Mouse (Mus musculus): ENCODE data around the gene Armc2. TPM values are rescaled to one million over a fixed set of nuclear protein-coding genes. Genes with fewer than 3 reads are reported as not detected.

Gene Armc2
- polyA plus RNA-seq, 1 experiment from 2014 or later, result 3.5 TPM

GRCm38 (mm10) chr10:41883741-41884575, 134.3 kb downstream of the Armc2 start:
- Histone ChIP-seq H3K9me3 (no peaks in the 10 kb centered on the region), H3K36me3 (no peaks in the 10 kb centered on the region), H3K4me1 (replicated peaks) (peaks cover 59% of the 10 kb centered on the region), H3K4me3 (no peak overlapping the region), H3K27ac (no peak overlapping the region), H3K27me3 (ENCODE audit: insufficient read depth, poor library complexity, severe bottlenecking) (no peaks in the 10 kb centered on the region)
- WGBS, result 55% methylated on average over 8 of the region's 8 CpGs
- DNase-seq (ENCODE audit: low spot score), result no peak

DNA sequence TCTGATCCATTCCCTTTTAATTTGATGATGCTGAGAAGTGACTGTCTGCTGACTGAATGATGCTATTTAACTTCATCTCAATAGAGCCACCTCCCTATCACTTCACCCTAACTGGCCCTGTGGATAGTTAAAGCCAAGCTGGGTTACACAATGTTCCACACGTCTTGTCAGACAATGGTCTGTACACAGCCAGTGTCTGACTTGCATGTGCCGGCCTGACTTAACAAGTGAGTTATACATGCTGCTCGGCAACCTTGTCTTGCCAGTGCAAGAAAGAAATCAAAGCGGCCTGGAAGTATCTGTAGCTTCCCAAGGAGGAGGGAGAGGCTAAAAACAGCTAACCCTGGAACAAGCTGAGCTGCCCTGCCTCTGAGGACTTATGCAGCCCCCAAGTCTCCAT, 136.8 kb downstream of the Armc2 start:
- DNase-seq (ENCODE audit: low spot score), result no peak
- H3K9me3 ChIP-seq, result no peaks in the 10 kb centered on the region
- H3K4me1 ChIP-seq (replicated peaks), result peaks cover 41% of the 10 kb centered on the region
- no peaks in the 10 kb centered on the region for H3K36me3 ChIP-seq
- H3K27me3 ChIP-seq (ENCODE audit: insufficient read depth, poor library complexity, severe bottlenecking), result no peaks in the 10 kb centered on the region
- H3K4me3 ChIP-seq, result no peak overlapping the region
- H3K27ac ChIP-seq, result peak overlapping the region; percentile 35; the same call in 1 of the 2 replicates
- 23% methylated on average over 4 of the region's 4 CpGs for WGBS

GRCm38 (mm10) chr10:41880777-41881176, 137.5 kb downstream of the Armc2 start:
- Histone ChIP-seq H3K4me3 (no peak overlapping the region), H3K36me3 (no peaks in the 10 kb centered on the region), H3K27ac (no peak overlapping the region), H3K4me1 (replicated peaks) (peaks cover 41% of the 10 kb centered on the region), H3K9me3 (no peaks in the 10 kb centered on the region), H3K27me3 (ENCODE audit: insufficient read depth, poor library complexity, severe bottlenecking) (no peaks in the 10 kb centered on the region)
- DNase-seq (ENCODE audit: low spot score), result no peak
- 8% methylated on average over 1 of the region's 1 CpGs for WGBS

GRCm38 (mm10) chr10:41880206-41880605, 138.0 kb downstream of the Armc2 start:
- no peaks in the 10 kb centered on the region for H3K36me3 ChIP-seq
- H3K4me1 ChIP-seq (replicated peaks), result peaks cover 41% of the 10 kb centered on the region
- no peak overlapping the region for H3K4me3 ChIP-seq
- no peaks in the 10 kb centered on the region for H3K9me3 ChIP-seq
- H3K27ac ChIP-seq, result no peak overlapping the region
- WGBS, result 46% methylated on average over 4 of the region's 4 CpGs
- DNase-seq (ENCODE audit: low spot score), result no peak
- no peaks in the 10 kb centered on the region for H3K27me3 ChIP-seq (ENCODE audit: insufficient read depth, poor library complexity, severe bottlenecking)

DNA sequence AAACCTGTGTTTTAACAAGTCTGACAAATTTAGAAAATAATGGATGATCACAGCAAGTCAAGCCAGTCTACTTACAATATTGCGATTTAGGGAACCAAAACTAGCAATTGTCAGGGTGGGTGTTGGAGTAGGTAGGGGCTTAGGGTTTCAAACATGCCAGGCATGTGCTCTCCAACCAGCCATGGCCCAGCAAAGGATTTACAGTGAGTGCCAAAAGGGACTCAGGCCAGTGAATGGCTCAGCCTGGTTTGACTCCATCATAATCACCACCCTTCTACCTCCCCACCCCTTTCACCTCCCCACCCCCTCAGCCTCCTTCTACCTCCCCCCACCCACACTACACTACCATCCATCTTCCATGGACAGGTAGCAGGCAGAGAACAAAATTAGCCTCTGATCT, 138.6 kb downstream of the Armc2 start:
- Histone ChIP-seq H3K27ac (no peak overlapping the region), H3K4me3 (no peak overlapping the region), H3K4me1 (replicated peaks) (peaks cover 38% of the 10 kb centered on the region), H3K9me3 (no peaks in the 10 kb centered on the region), H3K27me3 (ENCODE audit: insufficient read depth, poor library complexity, severe bottlenecking) (no peaks in the 10 kb centered on the region), H3K36me3 (no peaks in the 10 kb centered on the region)
- no peak for DNase-seq (ENCODE audit: low spot score)
- 98% methylated on average over 1 of the region's 1 CpGs for WGBS

DNA sequence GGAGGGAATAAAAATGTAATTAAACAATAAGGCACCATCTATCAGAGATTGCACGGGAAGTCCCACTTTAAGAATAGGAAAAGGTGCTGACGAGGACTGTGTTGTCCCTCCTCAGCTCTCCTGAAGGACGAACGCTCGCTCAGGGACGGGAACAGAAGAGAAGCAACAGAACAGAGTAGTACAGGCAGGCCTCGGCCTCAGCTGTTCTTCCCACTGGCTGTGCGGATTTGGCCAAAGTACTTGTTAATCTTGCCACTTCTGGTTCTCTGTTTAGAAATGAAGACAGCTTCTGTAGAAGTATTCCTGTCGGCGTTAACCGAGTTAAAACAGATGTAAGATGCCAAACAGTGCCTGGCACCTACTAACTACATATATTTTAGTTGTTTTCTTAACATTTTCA, 139.9 kb downstream of the Armc2 start:
- WGBS, result 89% methylated on average over 11 of the region's 11 CpGs
- H3K27me3 ChIP-seq (ENCODE audit: insufficient read depth, poor library complexity, severe bottlenecking), result no peaks in the 10 kb centered on the region
- H3K4me3 ChIP-seq, result no peak overlapping the region
- no peak for DNase-seq (ENCODE audit: low spot score)
- H3K9me3 ChIP-seq, result no peaks in the 10 kb centered on the region
- H3K27ac ChIP-seq, result no peak overlapping the region
- peaks cover 28% of the 10 kb centered on the region for H3K4me1 ChIP-seq (replicated peaks)
- H3K36me3 ChIP-seq, result no peaks in the 10 kb centered on the region

DNA sequence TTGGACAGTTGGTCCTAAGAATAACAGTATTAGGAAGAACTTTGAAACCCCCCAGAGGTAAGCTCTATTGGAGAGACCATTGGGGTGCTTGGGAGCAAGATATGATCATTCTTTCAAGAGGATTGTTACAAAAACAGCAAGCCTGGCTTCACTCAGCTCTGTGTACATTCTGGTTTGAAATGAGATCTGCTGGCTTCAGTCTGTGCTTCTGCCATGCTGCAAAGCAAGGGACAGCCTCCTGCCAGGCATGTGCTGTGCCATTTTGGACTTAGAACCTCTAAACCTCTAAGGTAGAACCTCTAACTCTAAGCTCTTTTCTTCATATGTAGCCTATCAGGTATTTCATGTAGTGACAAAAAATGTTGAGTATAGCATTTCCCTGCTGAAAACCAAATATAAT, 142.6 kb downstream of the Armc2 start:
- Histone ChIP-seq H3K4me1 (replicated peaks) (peaks cover 13% of the 10 kb centered on the region), H3K4me3 (no peak overlapping the region), H3K36me3 (no peaks in the 10 kb centered on the region), H3K27ac (no peak overlapping the region), H3K9me3 (no peaks in the 10 kb centered on the region), H3K27me3 (ENCODE audit: insufficient read depth, poor library complexity, severe bottlenecking) (no peaks in the 10 kb centered on the region)
- DNase-seq (ENCODE audit: low spot score), result no peak

DNA sequence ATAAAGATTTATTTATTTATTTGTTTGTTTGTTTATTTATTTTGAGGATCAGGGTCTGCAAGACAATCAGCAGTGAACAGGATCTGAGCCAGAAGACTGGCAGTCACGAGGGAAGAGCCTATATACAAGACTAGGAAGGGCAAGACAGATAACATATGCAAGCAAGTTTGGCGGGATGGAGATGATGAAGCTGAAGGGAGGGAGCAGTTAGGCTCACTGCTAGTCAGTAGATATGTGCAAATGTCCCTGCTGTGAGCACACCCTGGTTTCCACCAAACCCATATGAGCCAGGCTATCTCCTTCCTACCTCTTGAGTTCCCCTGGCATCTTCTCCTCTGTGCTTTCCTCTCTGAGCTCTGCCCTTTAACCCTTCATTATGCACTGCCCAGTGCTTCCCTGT, 146.7 kb downstream of the Armc2 start:
- 69% methylated on average over 2 of the region's 2 CpGs for WGBS
- Histone ChIP-seq H3K4me1 (replicated peaks) (peaks cover 7% of the 10 kb centered on the region), H3K9me3 (no peaks in the 10 kb centered on the region), H3K27ac (no peak overlapping the region), H3K4me3 (no peak overlapping the region), H3K27me3 (ENCODE audit: insufficient read depth, poor library complexity, severe bottlenecking) (no peaks in the 10 kb centered on the region), H3K36me3 (no peaks in the 10 kb centered on the region)
- no peak for DNase-seq (ENCODE audit: low spot score)

GRCm38 (mm10) chr10:41870101-41870500, 148.1 kb downstream of the Armc2 start:
- H3K27ac ChIP-seq, result no peak overlapping the region
- H3K36me3 ChIP-seq, result no peaks in the 10 kb centered on the region
- WGBS, result 68% methylated on average over 2 of the region's 2 CpGs
- no peak overlapping the region for H3K4me3 ChIP-seq
- H3K4me1 ChIP-seq (replicated peaks), result peaks cover 14% of the 10 kb centered on the region
- no peak for DNase-seq (ENCODE audit: low spot score)
- H3K9me3 ChIP-seq, result no peaks in the 10 kb centered on the region
- H3K27me3 ChIP-seq (ENCODE audit: insufficient read depth, poor library complexity, severe bottlenecking), result no peaks in the 10 kb centered on the region

- Histone ChIP-seq H3K4me3 (no peak overlapping the region), H3K27ac (no peak overlapping the region), H3K4me1 (replicated peaks) (peaks cover 14% of the 10 kb centered on the region), H3K36me3 (no peaks in the 10 kb centered on the region), H3K27me3 (ENCODE audit: insufficient read depth, poor library complexity, severe bottlenecking) (no peaks in the 10 kb centered on the region), H3K9me3 (no peaks in the 10 kb centered on the region)
- whole genome bisulfite sequencing, result 84% methylated on average over 5 of the region's 5 CpGs
- DNase-seq (ENCODE audit: low spot score), result no peak
Observed at GRCm38 (mm10) chr10:41867956-41868355, 150.3 kb downstream of the Armc2 start.

GRCm38 (mm10) chr10:41866838-41867154, 151.4 kb downstream of the Armc2 start:
- DNase-seq (ENCODE audit: low spot score), result no peak
- Histone ChIP-seq H3K4me3 (no peak overlapping the region), H3K4me1 (replicated peaks) (peaks cover 12% of the 10 kb centered on the region)

DNA sequence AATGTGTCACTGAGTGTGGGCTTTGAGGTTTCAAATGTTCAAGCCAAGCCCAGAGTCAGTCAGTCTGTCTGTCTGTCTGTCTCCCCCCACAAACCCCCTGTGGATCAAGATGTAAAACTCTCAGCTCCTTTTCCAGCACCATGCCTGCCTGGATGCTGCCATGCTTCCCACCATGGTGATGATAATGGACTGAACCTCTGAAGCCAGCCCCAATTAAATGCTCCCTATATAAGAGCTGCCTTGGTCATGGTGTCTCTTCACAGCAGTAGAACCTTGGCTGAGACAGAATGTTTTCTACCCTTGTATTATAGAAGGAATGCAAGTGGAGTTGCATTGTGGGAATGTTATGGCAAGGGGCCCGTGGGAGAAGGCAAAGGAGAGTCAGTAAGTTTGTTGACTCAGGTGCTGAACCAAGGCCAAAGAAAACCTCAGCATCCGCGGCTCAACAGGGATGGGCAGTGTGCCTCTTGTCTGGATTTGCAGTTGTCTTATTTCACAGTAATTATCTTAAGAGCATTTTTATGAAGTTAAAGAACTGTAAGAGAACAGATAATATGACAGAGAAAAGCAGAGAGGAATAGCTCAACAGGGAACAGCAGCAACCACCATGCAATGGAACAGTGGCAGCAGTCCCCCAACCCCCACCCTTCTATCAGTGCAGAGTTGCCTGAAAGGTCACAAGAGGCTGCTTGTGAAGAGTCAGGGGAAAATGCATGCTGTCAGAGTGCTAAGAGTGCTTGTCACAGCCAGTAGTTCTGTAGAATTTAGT, 152.0 kb downstream of the Armc2 start:
- no peak for DNase-seq (ENCODE audit: low spot score)
- Histone ChIP-seq H3K27ac (no peak overlapping the region; the same call in 1 of the 2 replicates), H3K4me1 (replicated peaks) (peaks cover 12% of the 10 kb centered on the region), H3K36me3 (no peaks in the 10 kb centered on the region), H3K4me3 (no peak overlapping the region), H3K27me3 (ENCODE audit: insufficient read depth, poor library complexity, severe bottlenecking) (no peaks in the 10 kb centered on the region), H3K9me3 (no peaks in the 10 kb centered on the region)
- WGBS, result 59% methylated on average over 3 of the region's 3 CpGs

More at GRCm38 (mm10) chr10:41866838-41867154, 151.4 kb downstream of the Armc2 start:
- no peaks in the 10 kb centered on the region for H3K9me3 ChIP-seq
- H3K27ac ChIP-seq, result no peak overlapping the region; the same call in 1 of the 2 replicates
- no peaks in the 10 kb centered on the region for H3K36me3 ChIP-seq
- no peaks in the 10 kb centered on the region for H3K27me3 ChIP-seq (ENCODE audit: insufficient read depth, poor library complexity, severe bottlenecking)
